Comparison of ENCODE assay signal across 22 mouse cellular contexts in the genomic region with DNA sequence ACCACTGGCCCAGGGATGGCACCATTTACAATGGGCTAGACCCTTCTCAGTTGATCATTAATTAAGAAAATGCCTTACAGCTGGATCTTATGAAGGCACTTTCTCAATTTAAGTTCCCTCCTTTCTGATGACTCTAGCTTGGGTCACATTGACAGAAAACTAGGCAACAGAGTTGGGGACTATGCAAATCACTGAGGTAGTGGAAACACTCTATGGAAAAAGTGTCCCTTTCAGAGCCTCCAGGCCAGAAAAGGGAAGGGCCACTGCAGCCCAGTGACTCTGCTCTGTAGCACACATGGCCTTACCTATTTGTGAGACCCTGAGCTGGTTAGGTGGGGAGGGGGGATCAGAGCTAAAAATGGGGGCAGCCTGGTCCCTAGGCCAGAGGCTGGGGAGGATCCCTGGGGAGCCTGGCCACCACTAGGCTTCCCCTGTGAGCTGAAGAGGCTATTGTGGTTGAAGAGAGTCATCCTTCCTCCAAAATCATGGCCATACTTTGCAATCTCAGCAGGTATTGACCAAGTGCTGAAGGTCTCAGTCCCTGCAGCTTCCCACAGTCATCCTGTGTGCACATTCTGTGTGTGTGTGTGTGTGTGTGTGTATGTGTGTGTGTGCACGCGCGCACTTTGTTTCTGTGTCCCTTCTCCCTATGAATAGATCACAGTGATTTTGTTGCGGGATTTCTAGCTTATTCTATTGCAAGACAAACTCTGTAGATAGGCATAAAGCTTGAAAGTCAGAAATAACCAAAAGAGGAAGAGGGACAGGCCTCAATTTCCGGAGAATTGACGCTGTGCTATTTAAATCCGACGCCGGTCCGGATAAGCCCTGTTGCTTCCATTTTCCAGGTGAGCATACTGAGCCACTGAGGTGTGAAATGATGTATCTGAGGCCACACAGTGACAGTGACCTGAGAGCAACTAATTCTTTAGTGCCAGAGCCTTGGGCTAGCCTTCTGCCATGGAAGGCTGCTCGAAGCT. TPM values are rescaled to one million over a fixed set of nuclear protein-coding genes. Genes with fewer than 3 reads are reported as not detected.
A peak's percentile ranks its signal among the peaks of the same experiment; 100 is the strongest.
DNase-seq lines count a peak whose midpoint lies in the region; ATAC-seq and TF ChIP-seq lines count a peak whose summit lies in the region.
"Had no signal": no experiment of that assay in that cellular context is flagged by ENCODE, and none has a peak within 500 bp of the region (broad histone marks: within the 10 kb centered on the region; RNA-seq: fewer than 3 reads in every experiment).

No protein-coding gene starts in this region.

- TF ChIP-seq CTCF in liver, postnatal 0 days (IDR thresholded peaks at IDR 0.05; ENCODE audit: low read depth), result no peak
- TF ChIP-seq CTCF in spleen, adult 2 months (IDR thresholded peaks at IDR 0.05; ENCODE audit: extremely low read depth, insufficient read depth, insufficient read length, insufficient replicate concordance), result no peak

- H3K27me3 ChIP-seq in liver, postnatal 0 days (ENCODE audit: insufficient read depth, low read length), result no peaks in the 10 kb centered on the region
- H3K27me3 ChIP-seq in spleen, adult 2 months (ENCODE audit: control insufficient read depth, insufficient read depth, low read length), result no peaks in the 10 kb centered on the region
- no peaks in the 10 kb centered on the region for H3K27me3 ChIP-seq in embryonic facial prominence, embryonic 10.5 days (replicated peaks; ENCODE audit: low read depth, poor library complexity, severe bottlenecking)
- H3K27me3 ChIP-seq: embryonic facial prominence, embryonic 15.5 days had no signal

- no peak overlapping the region for H3K4me3 ChIP-seq in liver, postnatal 0 days (ENCODE audit: low read depth, low read length)
- 0 out of 2 replicates have a peak overlapping the region, but pooled peaks have one; percentile 2 for H3K4me3 ChIP-seq in spleen, adult 2 months (ENCODE audit: extremely low read depth, insufficient read depth, insufficient read length)
- no peak overlapping the region for H3K4me3 ChIP-seq in embryonic facial prominence, embryonic 10.5 days
- H3K4me3 ChIP-seq: embryonic facial prominence, embryonic 15.5 days; forebrain, embryonic 10.5 days; myocyte had no signal

- H3K9ac ChIP-seq in liver, postnatal 0 days (replicated peaks), result no peak overlapping the region
- H3K9ac ChIP-seq: embryonic facial prominence, embryonic 15.5 days had no signal

- no peak for ATAC-seq in liver, postnatal 0 days
- ATAC-seq in CD4-positive, CD25-positive, alpha-beta regulatory T cell, adult 4 months, result peak; percentile 69
- ATAC-seq: hindbrain, embryonic 16.5 days had no signal

- H3K4me1 ChIP-seq in liver, postnatal 0 days (ENCODE audit: insufficient read depth), result peaks cover 5% of the 10 kb centered on the region; the same call in 1 of the 2 replicates
- peaks cover 39% of the 10 kb centered on the region; the same call in 1 of the 2 replicates for H3K4me1 ChIP-seq in spleen, adult 2 months (ENCODE audit: control insufficient read depth, insufficient read depth, insufficient read length)
- H3K4me1 ChIP-seq in embryonic facial prominence, embryonic 10.5 days, result no peaks in the 10 kb centered on the region
- H3K4me1 ChIP-seq: embryonic facial prominence, embryonic 15.5 days had no signal

- no peak for DNase-seq in liver, postnatal 0 days
- no peak for DNase-seq in liver
- DNase-seq in induced T-regulatory cell, adult 2 months (ENCODE audit: low read depth), result peak; percentile 51
- DNase-seq in spleen, adult 2 months (ENCODE audit: low read depth in 1 of 2, low spot score in 2 of 2), result peak; percentile 45 to 69
- DNase-seq in embryonic facial prominence, embryonic 10.5 days (ENCODE audit: low spot score), result no peak
- DNase-seq in cerebellum, postnatal 4 days (ENCODE audit: low spot score in 2 of 2), result no peak
- DNase-seq in Muller cell, postnatal 12 days (ENCODE audit: inconsistent ontology term), result no peak
- DNase-seq: cerebellum, adult 11 months; gastrocnemius, postnatal 10 days; kidney, adult 18-20 months; kidney, postnatal 10 days; midbrain, embryonic 14.5 days; retina, postnatal 1 day; thymus, adult 18-20 months had no signal

- no peaks in the 10 kb centered on the region for H3K36me3 ChIP-seq in liver, postnatal 0 days (replicated peaks; ENCODE audit: insufficient read depth, low read length)
- H3K36me3 ChIP-seq in spleen, adult 2 months (ENCODE audit: control insufficient read depth, insufficient read depth, low read length), result no peaks in the 10 kb centered on the region
- H3K36me3 ChIP-seq in embryonic facial prominence, embryonic 10.5 days (replicated peaks), result no peaks in the 10 kb centered on the region
- H3K36me3 ChIP-seq: embryonic facial prominence, embryonic 15.5 days; forebrain, embryonic 10.5 days; G1E had no signal

- no peaks in the 10 kb centered on the region for H3K9me3 ChIP-seq in liver, postnatal 0 days (ENCODE audit: low read length)
- no peaks in the 10 kb centered on the region for H3K9me3 ChIP-seq in embryonic facial prominence, embryonic 10.5 days
- H3K9me3 ChIP-seq: embryonic facial prominence, embryonic 15.5 days; forebrain, embryonic 10.5 days had no signal

- H3K27ac ChIP-seq in liver, postnatal 0 days (ENCODE audit: low read depth), result peak overlapping the region; percentile 44; the same call in 1 of the 2 replicates
- H3K27ac ChIP-seq in spleen, adult 2 months (ENCODE audit: insufficient read depth, low read length), result peak overlapping the region; percentile 84
- no peak overlapping the region for H3K27ac ChIP-seq in embryonic facial prominence, embryonic 10.5 days (replicated peaks)
- H3K27ac ChIP-seq: embryonic facial prominence, embryonic 15.5 days; forebrain, embryonic 10.5 days had no signal

- peak overlapping the region; percentile 6; the same call in 1 of the 2 replicates for H3K4me2 ChIP-seq in liver, postnatal 0 days (ENCODE audit: low read depth, low read length)
- H3K4me2 ChIP-seq: embryonic facial prominence, embryonic 15.5 days had no signal

- TF ChIP-seq EP300 in liver, postnatal 0 days (IDR thresholded peaks at IDR 0.05; ENCODE audit: low read depth), result no peak

- TF ChIP-seq POLR2A in spleen, adult 2 months (IDR thresholded peaks at IDR 0.05; ENCODE audit: low read depth, low read length), result no peak

- 52% methylated on average over 11 of the region's 11 CpGs for WGBS in liver, postnatal 0 days (ENCODE audit: insufficient replicate concordance)
- WGBS in spleen, adult 2 months, result 25% methylated on average over 11 of the region's 11 CpGs
- WGBS in embryonic facial prominence, embryonic 10.5 days, result 93% methylated on average over 11 of the region's 11 CpGs

RNA-seq across cellular contexts. Expression of gene AL607142.1, which starts 11.5 kb away (rescaled TPM):
- polyA plus RNA-seq in liver, postnatal 0 days (2015; fragmentation: Nextera tagmentation; extraction: Ambion mirVana), result not detected in 2 replicates
- not detected for polyA plus RNA-seq in CD4-positive, CD25-positive, alpha-beta regulatory T cell, adult 4 months (2017; shearing (Covaris generic))
- polyA plus RNA-seq in spleen, adult 2 months (2012; rRNA removed), result not detected in 2 replicates
- not detected in 2 replicates for polyA plus RNA-seq in embryonic facial prominence, embryonic 10.5 days (2016; fragmentation: Nextera tagmentation; extraction: Ambion mirVana)
- polyA plus RNA-seq: embryonic facial prominence, embryonic 15.5 days; forebrain, embryonic 10.5 days; G1E; hindbrain, embryonic 16.5 days; limb, embryonic 14.5 days; liver, embryonic 16.5 days; midbrain, embryonic 14.5 days; myocyte had no signal

Comparison
In these comparisons a context has a peak if more than half of its experiments do, and no peak if none do; other contexts are left out.
1. DNase-seq: peak in induced T-regulatory cell, adult 2 months (single experiment) and spleen, adult 2 months (2 of 2); none in liver, postnatal 0 days (single experiment), liver (single experiment), embryonic facial prominence, embryonic 10.5 days (single experiment), cerebellum, postnatal 4 days (0 of 2) and Muller cell, postnatal 12 days (single experiment).